Mouse (Mus musculus) retina, embryonic 14.5 days (tissue): ENCODE results near the gene Foxc2.

Source experiments
- DNase-seq: peaks from one replicate; pipeline ENCODE4 v3.0.0-alpha.2; 2015; ENCODE audit warnings: low spot score

The Foxc2 gene

DNA sequence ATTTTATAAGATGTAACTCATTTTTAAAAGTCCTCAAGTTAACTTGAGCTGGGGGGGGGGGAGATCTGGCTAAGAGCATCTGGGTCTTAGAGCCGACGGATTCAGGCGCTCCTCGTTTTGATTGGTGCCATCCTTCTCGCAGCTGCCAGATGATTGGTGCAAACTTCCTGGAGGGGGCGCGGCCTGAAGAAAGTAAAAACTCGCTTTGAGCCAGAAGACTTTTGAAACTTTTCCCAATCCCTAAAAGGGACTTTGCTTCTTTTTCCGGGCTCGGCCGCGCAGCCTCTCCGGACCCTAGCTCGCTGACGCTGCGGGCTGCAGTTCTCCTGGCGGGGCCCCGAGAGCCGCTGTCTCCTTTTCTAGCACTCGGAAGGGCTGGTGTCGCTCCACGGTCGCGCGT is at the start of gene Foxc2:
TSS of gene Foxc2 (plus strand) at position 224 of the 400 bp plus-strand sequence.
- DNase-seq: peak; percentile 87

DNA sequence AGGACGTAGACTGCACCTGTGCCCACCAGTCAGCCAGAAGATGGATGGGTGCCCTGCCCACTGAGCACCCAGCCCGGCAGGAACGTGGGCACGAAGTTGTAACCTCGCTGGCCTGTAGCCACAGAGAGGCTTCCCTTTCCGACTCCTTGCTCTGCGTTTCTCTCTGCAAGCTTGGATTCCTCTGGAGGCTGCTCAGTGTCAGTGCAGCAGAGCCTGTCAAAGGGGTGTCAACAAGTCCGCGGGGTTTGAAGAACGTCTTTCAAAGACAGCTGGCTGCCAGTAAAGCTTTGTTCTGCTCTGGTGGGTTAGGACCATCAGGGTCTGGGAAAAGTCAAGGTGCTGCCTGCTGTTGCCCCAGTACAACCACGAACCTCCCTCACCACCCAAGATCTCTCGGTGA is 44.5 kb upstream of the Foxc2 start:
- peak; percentile 60 for DNase-seq

GRCm38 (mm10) chr8:121072406-121073130 is 43.4 kb upstream of the Foxc2 start:
- no peak for DNase-seq

DNA sequence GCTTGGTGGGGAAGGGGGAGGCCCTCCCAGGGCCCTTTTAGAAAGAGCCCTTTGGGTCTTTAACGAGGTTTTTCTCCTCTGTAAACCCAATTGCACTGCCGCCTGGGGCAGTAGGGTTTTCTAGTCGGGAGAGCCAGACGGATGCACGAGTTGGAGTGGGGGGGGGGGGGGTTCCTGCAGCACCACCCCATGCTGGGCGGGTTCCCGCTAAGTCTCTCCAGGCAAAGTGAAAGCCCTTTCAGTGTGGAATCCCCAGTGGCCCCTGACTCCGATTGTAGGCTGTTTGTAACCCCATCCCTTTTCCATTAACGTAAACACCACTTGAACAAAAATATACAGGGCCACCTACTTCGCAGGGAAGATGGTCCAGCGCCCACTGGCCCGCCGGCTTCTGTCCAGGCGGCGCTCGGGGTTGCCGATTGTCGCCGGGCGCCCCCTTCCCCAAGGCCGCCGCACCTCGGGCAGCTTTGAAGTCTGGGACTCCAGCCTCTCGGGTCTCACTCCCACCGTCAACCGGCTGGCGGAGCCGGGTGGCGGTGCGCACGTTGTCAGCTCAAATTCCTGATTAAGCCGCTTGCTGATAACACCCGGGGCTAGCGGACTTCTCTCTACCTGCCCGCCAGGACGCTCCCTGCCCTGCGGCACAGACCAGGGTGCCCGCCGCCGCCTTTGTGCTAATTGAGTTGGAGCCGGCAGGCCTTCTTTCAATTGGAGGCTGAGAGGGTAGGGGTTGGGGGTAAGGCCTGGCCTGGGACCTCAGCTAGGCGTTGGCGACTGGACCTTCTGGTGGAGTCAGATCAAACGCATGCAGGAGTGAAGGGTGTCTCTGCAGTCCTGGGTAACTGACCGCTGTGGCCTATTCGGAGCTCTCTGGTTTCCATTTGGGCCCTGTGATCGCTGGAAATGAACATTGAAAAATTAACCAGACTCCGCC is 42.5 kb upstream of the Foxc2 start:
- DNase-seq: peak; percentile 17

DNA sequence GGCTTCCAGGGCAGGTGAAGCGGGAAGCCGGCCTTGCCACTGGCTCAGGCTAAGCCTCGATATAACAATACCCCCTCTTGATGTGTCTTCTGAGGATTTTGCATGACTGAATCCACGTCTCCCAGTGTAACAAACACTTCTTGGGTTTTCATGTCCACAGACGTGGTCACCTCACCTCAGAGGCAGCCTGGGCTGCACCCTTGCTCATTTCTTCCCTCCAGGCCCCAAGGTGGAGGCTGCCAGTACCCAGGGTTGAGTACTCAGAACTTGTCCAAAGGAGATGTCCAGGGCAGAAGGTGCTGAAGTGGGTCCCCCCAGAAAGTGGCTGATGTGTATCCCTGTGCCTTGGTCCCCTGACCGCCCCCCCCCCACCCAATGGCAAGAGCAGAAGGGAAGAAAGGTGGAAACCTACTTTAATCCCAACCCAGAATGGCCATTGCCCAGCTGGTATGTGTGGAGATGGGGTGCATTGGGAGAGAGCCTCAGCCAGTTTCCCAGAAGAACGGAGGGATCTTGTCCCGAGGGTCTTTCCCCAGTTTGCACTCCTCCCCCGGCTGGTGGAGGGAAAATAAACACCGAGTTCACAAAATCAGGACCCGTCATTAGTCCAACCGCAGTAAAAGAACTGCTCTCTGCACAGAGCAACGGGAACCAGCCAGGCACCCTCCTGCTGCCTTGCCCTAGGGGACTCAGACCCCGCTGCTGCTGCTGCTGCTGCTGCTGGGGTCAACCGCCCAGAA is 41.7 kb upstream of the Foxc2 start:
- no peak for DNase-seq

- peak; percentile 27 for DNase-seq
Measured at GRCm38 (mm10) chr8:121074848-121075145, 41.2 kb upstream of the Foxc2 start.

GRCm38 (mm10) chr8:121075936-121076335 is 40.0 kb upstream of the Foxc2 start:
- DNase-seq: peak; percentile 11

DNA sequence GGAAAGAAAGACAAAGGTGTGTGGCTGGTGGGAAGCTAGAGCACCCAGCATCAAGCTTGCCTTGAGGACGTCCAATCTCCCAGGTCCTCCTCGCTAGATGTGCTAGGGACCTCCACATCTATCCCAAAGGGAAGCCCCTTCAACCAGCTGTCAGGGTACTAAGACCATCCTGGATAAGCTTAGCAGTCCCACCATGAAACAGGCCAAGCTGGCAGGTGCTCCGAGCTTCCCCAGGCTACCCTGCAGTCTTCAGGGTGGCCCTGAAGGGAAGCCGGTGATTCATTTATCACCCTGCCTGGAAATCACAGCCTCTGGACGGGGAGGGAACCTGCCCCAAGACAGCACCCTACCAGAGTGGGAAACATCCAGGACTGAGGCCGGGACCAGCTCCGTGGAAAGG is 39.4 kb upstream of the Foxc2 start:
- no peak for DNase-seq

- no peak for DNase-seq
Measured at GRCm38 (mm10) chr8:121078721-121079120, 37.2 kb upstream of the Foxc2 start.

DNA sequence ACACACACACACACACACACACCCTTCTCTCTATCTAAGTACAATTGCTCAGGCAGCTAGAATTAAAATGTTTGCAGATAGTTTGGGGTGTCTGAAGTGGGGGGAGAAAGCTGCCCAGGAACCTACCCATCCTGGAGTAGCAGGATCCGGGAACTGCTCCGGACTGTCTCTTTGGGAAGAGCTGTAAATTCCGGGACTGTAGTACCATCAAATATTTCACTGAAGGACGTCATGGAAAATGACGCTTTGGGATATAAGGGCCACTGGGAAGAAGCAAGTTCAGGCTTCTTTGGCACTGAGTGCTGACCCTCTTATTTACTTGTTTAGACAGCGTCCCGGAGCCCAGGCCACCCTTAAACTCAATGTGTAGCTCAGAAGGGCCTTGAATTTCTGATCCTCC is 36.8 kb upstream of the Foxc2 start:
- peak; percentile 21 for DNase-seq

GRCm38 (mm10) chr8:121079944-121080343 is 36.0 kb upstream of the Foxc2 start:
- peak; percentile 6 for DNase-seq

DNA sequence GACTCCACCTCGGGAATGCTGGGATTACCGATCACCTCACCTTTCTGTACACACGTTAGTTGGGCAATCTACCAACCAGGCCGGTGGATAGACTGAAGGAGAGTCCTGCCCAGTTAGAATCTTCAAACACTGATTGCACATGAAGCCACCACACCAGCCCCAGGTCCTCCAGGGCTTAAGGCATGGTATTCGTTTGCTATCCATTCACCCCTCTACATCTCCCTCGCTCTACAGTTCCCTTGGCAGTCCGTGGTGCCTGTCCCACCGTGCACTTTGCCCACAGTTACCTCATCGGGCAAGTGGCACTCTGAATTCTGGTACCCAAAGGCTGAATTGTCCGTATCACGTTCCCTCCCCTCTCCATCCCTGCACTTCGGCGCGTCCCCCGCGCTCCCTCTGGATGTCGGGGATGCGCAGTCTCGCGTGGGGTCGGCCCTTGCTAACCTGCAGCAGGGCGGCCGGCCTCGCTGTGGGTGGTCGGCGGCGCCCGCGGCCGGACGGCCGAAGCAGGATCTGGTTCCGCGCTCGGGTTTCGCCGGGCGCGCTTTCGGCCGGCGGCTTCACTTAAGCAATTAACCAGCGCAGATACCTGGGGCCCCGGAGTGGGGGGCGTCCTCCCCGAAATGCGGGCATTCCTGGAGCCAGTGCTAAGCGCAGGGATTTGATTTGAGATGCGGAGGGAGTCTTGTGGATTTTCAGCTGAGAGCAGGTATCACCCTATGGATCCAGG is 35.4 kb upstream of the Foxc2 start:
- DNase-seq: peak; percentile 16

DNA sequence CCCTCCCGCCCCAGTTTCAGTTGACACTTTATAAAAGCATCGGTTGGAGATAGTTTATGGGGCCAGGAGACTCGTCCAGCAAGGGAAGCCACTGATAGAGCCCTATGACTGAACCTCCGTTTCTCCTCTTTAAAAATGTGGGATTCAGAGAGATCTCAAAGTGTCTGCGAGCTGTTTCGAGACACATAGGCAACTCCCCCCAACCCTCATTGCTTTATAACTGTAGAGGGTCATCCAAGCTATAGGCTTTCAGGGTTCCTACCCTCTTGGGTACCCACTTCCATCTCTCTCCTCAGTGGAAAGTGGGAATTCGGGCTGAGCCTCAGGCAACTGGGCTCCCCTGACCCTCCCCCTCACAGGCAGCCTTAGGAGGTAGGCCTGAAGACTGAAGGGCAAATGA is 34.6 kb upstream of the Foxc2 start:
- no peak for DNase-seq

GRCm38 (mm10) chr8:121082218-121083092 is 33.5 kb upstream of the Foxc2 start:
- DNase-seq: peak; percentile 39

DNA sequence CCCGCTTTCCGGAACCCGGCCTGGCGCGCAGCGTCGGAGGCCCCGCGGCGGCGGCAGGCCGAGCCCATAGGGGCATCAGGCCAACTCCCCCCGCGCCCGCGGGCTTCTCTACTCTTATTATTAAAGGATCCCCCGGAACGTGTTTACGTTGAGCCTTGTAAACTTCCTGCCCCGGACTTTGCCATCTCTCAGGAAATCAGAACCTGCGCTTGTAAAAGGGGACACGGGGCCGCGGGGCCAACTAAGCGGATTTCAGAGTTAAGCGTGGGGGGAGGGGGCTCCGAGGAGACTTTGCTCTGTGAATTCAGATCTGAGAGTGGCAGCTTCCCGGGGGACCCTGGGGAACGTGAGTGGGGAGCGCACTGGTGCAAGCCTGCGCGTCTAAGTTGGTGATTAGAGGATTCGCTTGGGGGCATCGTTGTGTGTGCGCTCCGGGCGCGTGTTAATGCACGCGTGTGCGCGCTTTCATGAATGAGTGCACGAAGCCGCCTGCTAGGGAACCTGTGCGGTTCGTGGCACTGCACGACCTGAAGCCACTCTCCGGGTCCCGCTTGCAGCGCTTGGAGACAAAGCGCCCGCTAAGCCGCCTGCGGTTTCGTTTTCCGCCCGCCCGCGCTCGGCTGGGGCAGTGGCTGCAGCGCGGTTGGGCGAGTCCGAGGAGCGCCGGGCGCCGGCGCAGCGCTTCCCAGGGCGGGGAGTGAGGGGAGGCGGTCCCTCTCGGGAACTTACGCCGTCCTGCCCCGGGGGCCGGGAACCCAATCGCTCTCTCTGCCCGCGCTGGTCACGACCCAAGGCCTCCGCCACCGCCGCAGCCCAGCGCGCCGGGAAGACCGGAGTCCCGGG is 32.7 kb upstream of the Foxc2 start:
- peak; percentile 73 for DNase-seq

DNA sequence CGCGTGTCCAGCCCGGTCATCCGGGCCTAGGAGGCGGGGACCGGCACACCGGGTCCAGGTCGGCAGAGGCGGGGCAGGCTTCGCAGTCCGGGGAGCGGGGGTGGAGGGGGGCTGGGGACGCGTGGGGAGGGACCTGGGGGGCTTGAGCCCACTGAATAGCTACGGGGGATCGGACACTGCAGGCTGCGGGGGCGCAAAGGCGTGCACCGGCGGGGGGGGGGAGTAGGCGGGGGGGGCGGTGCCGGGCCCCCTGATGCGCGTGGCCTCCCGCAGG is 32.1 kb upstream of the Foxc2 start:
- DNase-seq: no peak

GRCm38 (mm10) chr8:121084210-121084951 is 31.6 kb upstream of the Foxc2 start, which contains the start of gene Foxf1:
Gene Foxf1 (plus strand): TSS chr8:121084386.
- peak; percentile 59 for DNase-seq

DNA sequence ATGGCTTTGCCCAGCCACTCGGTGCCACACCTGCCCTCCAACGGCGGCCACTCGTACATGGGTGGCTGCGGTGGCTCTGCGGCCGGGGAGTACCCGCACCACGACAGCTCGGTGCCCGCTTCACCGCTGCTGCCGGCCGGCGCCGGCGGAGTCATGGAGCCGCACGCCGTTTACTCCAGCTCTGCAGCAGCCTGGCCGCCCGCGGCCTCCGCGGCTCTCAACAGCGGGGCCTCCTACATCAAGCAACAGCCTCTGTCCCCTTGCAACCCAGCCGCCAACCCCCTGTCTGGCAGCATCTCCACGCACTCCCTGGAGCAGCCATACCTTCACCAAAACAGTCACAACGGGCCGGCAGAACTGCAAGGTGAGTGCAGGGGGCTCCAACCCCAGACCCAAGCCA is 31.0 kb upstream of the Foxc2 start:
- peak; percentile 39 for DNase-seq

- DNase-seq: no peak
Measured at GRCm38 (mm10) chr8:121085561-121085960, 30.4 kb upstream of the Foxc2 start.
